Mouse (Mus musculus): ENCODE results near the gene Nwd2. TPM values are rescaled to one million over a fixed set of nuclear protein-coding genes. Genes with fewer than 3 reads are reported as not detected.

The Nwd2 gene
- not detected for total RNA-seq (2023)

DNA sequence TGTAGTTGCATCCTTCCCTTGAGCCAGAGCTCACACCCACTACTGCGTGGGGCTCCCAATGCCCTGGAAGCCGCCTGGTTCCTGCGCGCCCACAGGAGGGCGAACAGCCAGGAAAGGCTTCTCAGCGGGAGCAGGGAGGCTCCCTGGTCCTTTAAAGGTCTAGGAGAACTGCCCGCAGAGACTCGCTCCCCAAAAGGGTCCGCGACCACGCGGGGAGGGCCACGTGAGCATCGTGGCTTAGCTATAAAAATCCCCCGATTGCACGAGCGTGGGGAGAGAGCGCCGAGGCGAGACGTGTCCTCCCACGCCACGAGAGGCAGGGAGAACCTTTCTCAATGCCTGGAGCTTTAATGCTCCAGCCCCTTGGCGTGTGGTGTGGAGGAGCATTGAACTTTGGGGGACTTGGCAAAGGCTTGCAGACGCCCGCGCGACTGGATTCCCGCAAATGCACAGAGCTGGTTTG is at the start of gene Nwd2:
Gene Nwd2 (plus strand): TSS at position 33 of the 463 bp plus-strand sequence.

DNA sequence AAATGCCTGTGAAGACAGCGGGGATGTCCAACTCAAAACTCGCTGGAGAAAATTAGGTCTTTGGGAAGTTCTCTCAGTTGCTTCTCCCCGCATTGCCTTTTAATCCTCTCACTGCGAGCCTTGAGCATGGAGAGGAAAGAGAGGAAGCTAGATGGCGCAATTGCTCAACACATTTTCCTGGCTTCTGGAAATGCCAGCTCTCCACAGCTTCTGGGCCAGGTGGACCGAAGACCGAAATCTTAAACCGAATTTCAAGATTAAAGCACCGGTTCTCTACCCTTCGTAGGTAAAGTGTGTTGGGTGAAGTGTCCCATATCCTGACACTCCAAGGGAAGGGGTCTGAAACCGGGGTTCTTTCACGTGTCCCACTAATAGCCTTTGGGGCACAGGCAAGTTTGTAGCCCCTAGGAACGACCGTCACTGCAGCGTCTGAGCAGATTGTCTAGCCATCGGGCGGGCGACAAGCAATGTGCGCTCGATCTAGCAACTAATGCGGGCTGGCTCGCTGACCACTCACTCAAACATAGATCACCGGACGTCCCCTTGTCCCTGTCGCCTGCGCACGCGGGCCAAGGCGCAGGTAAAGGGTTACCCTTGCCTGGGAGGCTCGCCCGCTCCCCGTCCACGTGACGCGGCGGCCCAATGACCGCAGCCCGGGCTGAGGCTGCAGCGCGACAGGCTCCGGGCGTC is 163.1 kb downstream of the Nwd2 start, which contains the start of gene 0610040J01Rik:
Gene 0610040J01Rik (plus strand): TSS at position 545 of the 690 bp plus-strand sequence.

Other genes starting within 250 kb of the Nwd2 start
- gene 0610040J01Rik, start 163.3 kb downstream of the Nwd2 start, total RNA-seq (2023) = under 1 TPM in 1 of 2 experiments, not detected in 1; 0.27 TPM

Data from T-cell, adult 66 days (primary cell).